Mouse (Mus musculus) lung, postnatal 0 days (tissue): ENCODE measurements around the gene Tbx5. TPM values are rescaled to one million over a fixed set of nuclear protein-coding genes. Genes with fewer than 3 reads are reported as not detected.
A peak's percentile ranks its signal among the peaks of the same experiment; 100 is the strongest.

Experiments used
- ATAC-seq: fragments of 200-750 bp; cut with Nextera tagmentation; 2 replicates; pipeline ENCODE4 v1.8.0; 2017; ENCODE audit warnings: moderate library complexity
- DNase-seq: peaks from one replicate; pipeline ENCODE4 v3.0.0-alpha.2; 2016; ENCODE audit warnings: low spot score
- H3K27ac ChIP-seq: fragments of 300-500 bp; sonication (generic); 2 replicates; pipeline ENCODE4 v1.5.1; 2014; ENCODE audit warnings: antibody characterized with exemption, mild to moderate bottlenecking, low read length, mixed read lengths
- H3K27me3 ChIP-seq: fragments of 300-500 bp; sonication (generic); replicated peaks from 2 replicates; pipeline ENCODE4 v1.6.1; 2014; ENCODE audit warnings: low read length, mixed read lengths; ENCODE audit not compliant: insufficient read depth
- H3K36me3 ChIP-seq: fragments of 300-500 bp; sonication (generic); 2 replicates; pipeline ENCODE4 v1.6.1; 2014; ENCODE audit warnings: low read length, mixed read lengths; ENCODE audit not compliant: insufficient read depth
- H3K4me1 ChIP-seq: fragments of 300-500 bp; sonication (generic); 2 replicates; pipeline ENCODE4 v1.6.1; 2014; ENCODE audit warnings: antibody characterized with exemption, low read depth, low read length, mixed read lengths; ENCODE audit not compliant: insufficient read depth
- H3K4me2 ChIP-seq: fragments of 300-500 bp; sonication (generic); replicated peaks from 2 replicates; pipeline ENCODE4 v1.6.1; 2014; ENCODE audit warnings: low read depth, mild to moderate bottlenecking, low read length, moderate library complexity, mixed read lengths
- H3K4me3 ChIP-seq: fragments of 300-500 bp; sonication (generic); 2 replicates; pipeline ENCODE4 v1.5.1; 2014; ENCODE audit warnings: low read depth, low read length
- H3K9ac ChIP-seq: fragments of 300-500 bp; sonication (generic); replicated peaks from 2 replicates; pipeline ENCODE4 v1.6.1; 2014; ENCODE audit warnings: low read depth, mild to moderate bottlenecking
- H3K9me3 ChIP-seq: fragments of 300-500 bp; sonication (generic); 2 replicates; pipeline ENCODE4 v1.6.1; 2016; ENCODE audit warnings: low read length, mixed read lengths
- CTCF ChIP-seq: IDR thresholded peaks from 2 replicates; pipeline ENCODE4 v1.5.1; 2016; ENCODE audit warnings: antibody characterized with exemption, mild to moderate bottlenecking
- EP300 ChIP-seq: IDR thresholded peaks from 2 replicates; pipeline ENCODE4 v1.6.1; 2016; ENCODE audit warnings: antibody characterized with exemption, mild to moderate bottlenecking, control low read depth
- WGBS: fragments of 180-500 bp; shearing (Covaris S2); extraction: QIAGEN DNeasy Blood & Tissue Kit; methylation state at CpG from one replicate; pipeline ENCODE4 v1.1.7; 2014; 5-methylcytosine and 5-hydroxymethylcytosine counted together
- polyA plus RNA-seq: library from polyadenylated mRNA; unstranded; fragments of >200 nt; fragmentation: Nextera tagmentation; extraction: Ambion mirVana; gene quantifications from 2 replicates; pipeline ENCODE4 v1.2.1, GENCODE M21; 2015

Gene Tbx5
- polyA plus RNA-seq, 1 experiment from 2014 or later = 25.3 TPM

- TF ChIP-seq CTCF (no peak), EP300 (no peak)
- WGBS = 10% methylated on average over 20 of the region's 20 CpGs
- DNase-seq (peak; percentile 78), ATAC-seq (no peak)
- peak overlapping the region; percentile 88 for H3K27ac ChIP-seq
- peaks cover 34% of the 10 kb centered on the region for H3K27me3 ChIP-seq
- no peaks in the 10 kb centered on the region for H3K36me3 ChIP-seq
- no peak overlapping the region for H3K4me3 ChIP-seq
- H3K4me1 ChIP-seq = no peaks in the 10 kb centered on the region
- no peaks in the 10 kb centered on the region for H3K9me3 ChIP-seq
- H3K4me2 ChIP-seq = 0 out of 2 replicates have a peak overlapping the region, but pooled peaks have one; percentile 1
- H3K9ac ChIP-seq = no peak overlapping the region
Observed at GRCm38 (mm10) chr5:119807481-119808183, 24.8 kb upstream of the Tbx5 start.

GRCm38 (mm10) chr5:119808713-119809112 lies 23.8 kb upstream of the Tbx5 start:
- ATAC-seq (no peak), DNase-seq (no peak)
- H3K4me1 ChIP-seq = no peaks in the 10 kb centered on the region
- H3K4me2 ChIP-seq = no peak overlapping the region
- H3K9ac ChIP-seq = no peak overlapping the region
- H3K4me3 ChIP-seq = no peak overlapping the region
- 61% methylated on average over 6 of the region's 6 CpGs for WGBS
- no peaks in the 10 kb centered on the region for H3K36me3 ChIP-seq
- H3K9me3 ChIP-seq = no peaks in the 10 kb centered on the region
- TF ChIP-seq EP300 = no peak
- TF ChIP-seq CTCF = no peak
- no peak overlapping the region for H3K27ac ChIP-seq
- H3K27me3 ChIP-seq = peaks cover 24% of the 10 kb centered on the region

GRCm38 (mm10) chr5:119810994-119811690 lies 21.3 kb upstream of the Tbx5 start:
- Histone ChIP-seq H3K36me3 (no peaks in the 10 kb centered on the region), H3K27ac (peak overlapping the region; percentile 51; the same call in 1 of the 2 replicates), H3K4me3 (no peak overlapping the region), H3K9me3 (no peaks in the 10 kb centered on the region), H3K4me2 (no peak overlapping the region), H3K9ac (no peak overlapping the region), H3K4me1 (no peaks in the 10 kb centered on the region), H3K27me3 (peaks cover 9% of the 10 kb centered on the region)
- peak; percentile 87 for DNase-seq
- WGBS = 36% methylated on average over 12 of the region's 12 CpGs
- peak; percentile 63 for TF ChIP-seq EP300
- TF ChIP-seq CTCF = no peak
- ATAC-seq = peak; percentile 83

GRCm38 (mm10) chr5:119815247-119815646 lies 17.2 kb upstream of the Tbx5 start:
- ATAC-seq = no peak
- TF ChIP-seq CTCF (peak; percentile 40), EP300 (no peak)
- WGBS = 32% methylated on average over 1 of the region's 1 CpGs

GRCm38 (mm10) chr5:119820452-119820851 lies 12.0 kb upstream of the Tbx5 start:
- H3K4me3 ChIP-seq = no peak overlapping the region
- H3K36me3 ChIP-seq = no peaks in the 10 kb centered on the region
- H3K27me3 ChIP-seq = no peaks in the 10 kb centered on the region
- WGBS = 67% methylated on average over 6 of the region's 6 CpGs
- TF ChIP-seq CTCF = no peak
- TF ChIP-seq EP300 = no peak
- no peak for DNase-seq
- peak; percentile 29; the same call in 1 of the 2 replicates for ATAC-seq
- H3K9me3 ChIP-seq = no peaks in the 10 kb centered on the region
- H3K4me2 ChIP-seq = no peak overlapping the region
- no peaks in the 10 kb centered on the region for H3K4me1 ChIP-seq
- no peak overlapping the region for H3K27ac ChIP-seq
- no peak overlapping the region for H3K9ac ChIP-seq

More at GRCm38 (mm10) chr5:119815247-119815646, 17.2 kb upstream of the Tbx5 start:
- no peaks in the 10 kb centered on the region for H3K9me3 ChIP-seq
- no peak overlapping the region for H3K9ac ChIP-seq
- H3K4me3 ChIP-seq = no peak overlapping the region
- no peaks in the 10 kb centered on the region for H3K27me3 ChIP-seq
- H3K27ac ChIP-seq = no peak overlapping the region
- H3K4me1 ChIP-seq = no peaks in the 10 kb centered on the region
- no peaks in the 10 kb centered on the region for H3K36me3 ChIP-seq
- DNase-seq = no peak
- H3K4me2 ChIP-seq = no peak overlapping the region

GRCm38 (mm10) chr5:119821506-119821905 lies 11.0 kb upstream of the Tbx5 start:
- WGBS = 30% methylated on average over 2 of the region's 2 CpGs
- Histone ChIP-seq H3K4me3 (no peak overlapping the region), H3K9me3 (no peaks in the 10 kb centered on the region), H3K27me3 (no peaks in the 10 kb centered on the region), H3K27ac (no peak overlapping the region), H3K9ac (no peak overlapping the region), H3K4me1 (no peaks in the 10 kb centered on the region), H3K4me2 (no peak overlapping the region), H3K36me3 (no peaks in the 10 kb centered on the region)
- DNase-seq = no peak
- TF ChIP-seq CTCF (no peak), EP300 (no peak)
- peak; percentile 23 for ATAC-seq
